Mouse (Mus musculus): ENCODE measurements around the gene P2rx1. TPM values are rescaled to one million over a fixed set of nuclear protein-coding genes. Genes with fewer than 3 reads are reported as not detected.
A peak's percentile ranks its signal among the peaks of the same experiment; 100 is the strongest.

The P2rx1 gene
- 1 to 10 TPM in 1 of 2 experiments, under 1 TPM in 1; 0.60 to 1.0 TPM for total RNA-seq (2021)
- long read RNA-seq, experiment 1, partial matches to known transcripts = 0 of 4 reads
- long read RNA-seq, experiment 1, other reads (novel, unspliced or antisense) = 1 of 4 reads
- long read RNA-seq, experiment 2 = 0 reads

DNA sequence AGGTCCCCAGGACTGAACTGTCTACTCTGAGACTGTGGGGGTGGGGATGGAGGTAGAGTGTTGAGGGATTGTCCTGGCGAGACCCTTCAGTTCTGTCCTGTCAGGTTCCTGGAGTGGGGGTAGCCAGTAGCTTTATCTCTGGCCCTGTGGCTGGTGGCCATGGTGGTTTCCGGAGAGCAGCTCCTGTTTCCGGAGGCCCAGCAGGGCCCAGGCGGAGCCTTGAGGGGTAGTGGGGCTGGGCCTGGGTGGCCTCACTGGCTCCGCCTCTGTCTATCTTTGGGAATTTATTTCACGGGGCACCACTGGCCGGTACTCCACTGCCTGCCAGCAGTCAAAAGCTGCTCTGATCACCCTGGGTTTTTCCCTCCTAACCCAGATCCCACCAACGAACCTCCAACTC, at the start of gene P2rx1:
TSS of gene P2rx1 (plus strand) at position 333 of the 400 bp plus-strand sequence.
- peak; percentile 19 to 42 for DNase-seq
- intact Hi-C loops (cut with DNase I) = no loop called here

DNA sequence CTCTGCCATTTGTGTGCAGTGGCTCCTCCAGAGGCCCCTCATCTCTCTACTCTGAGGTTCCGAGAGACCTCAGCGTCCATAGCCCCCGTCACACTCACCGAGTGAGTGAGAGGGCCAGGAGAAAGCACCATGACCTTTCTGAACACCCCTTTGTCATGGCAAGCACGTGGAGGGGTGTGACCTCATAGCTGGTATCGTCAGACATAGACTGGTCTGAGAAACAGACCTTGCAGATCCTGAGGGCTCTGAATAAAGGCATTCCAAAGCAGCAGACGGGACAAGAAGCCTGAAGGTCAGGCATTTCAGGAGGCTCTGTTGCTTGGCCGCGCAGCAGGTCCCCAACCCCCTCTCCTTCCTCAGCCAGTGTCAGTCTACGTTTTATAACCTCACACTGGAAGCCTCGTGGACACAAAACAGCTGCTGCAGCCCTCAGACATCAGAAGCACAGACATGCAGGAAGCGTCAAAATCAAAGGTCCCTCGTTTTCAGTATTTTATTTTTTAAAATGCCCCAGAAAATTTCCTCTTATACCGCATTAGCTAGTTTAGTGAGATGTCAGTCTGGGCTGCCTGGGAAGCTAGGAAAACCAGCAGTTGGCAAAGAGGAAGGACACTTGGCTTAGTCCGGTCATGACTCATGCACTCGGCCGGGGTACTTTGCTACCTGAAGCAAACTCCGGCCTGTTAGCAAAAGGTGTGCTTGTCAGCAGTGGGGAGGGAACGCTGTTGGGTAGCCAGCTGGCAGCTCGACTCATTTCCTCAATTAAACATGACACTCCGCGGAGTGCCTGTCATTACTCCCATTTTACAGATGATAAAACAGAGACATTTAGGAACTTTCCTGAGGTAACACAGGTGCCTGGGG, 47.5 kb upstream of the P2rx1 start:
- peak in 1 of 2 experiments; percentile 15 for DNase-seq
- intact Hi-C loops (cut with DNase I) = no loop called here

DNA sequence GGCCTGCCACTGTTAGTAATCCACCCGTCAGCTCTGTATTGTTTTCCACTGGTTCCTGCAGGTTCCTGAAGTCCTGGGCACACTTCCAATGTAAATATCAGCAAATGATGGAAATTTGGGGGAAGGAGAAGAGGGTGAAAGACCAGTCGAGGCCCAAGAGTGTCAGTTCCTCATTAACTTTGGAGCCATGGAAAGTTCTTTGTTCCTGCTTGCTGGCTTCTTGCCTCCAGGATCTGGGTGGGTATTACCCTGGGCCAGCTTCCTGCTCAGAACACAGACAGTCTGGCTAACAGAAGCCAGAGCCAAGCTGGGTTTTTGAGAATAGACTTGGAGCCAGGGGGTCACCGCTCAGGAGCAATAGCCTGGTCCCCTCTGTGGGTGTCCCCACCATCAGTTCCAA, 46.7 kb upstream of the P2rx1 start:
- intact Hi-C loops (cut with DNase I) = no loop called here
- DNase-seq = peak; percentile 45 to 55

DNA sequence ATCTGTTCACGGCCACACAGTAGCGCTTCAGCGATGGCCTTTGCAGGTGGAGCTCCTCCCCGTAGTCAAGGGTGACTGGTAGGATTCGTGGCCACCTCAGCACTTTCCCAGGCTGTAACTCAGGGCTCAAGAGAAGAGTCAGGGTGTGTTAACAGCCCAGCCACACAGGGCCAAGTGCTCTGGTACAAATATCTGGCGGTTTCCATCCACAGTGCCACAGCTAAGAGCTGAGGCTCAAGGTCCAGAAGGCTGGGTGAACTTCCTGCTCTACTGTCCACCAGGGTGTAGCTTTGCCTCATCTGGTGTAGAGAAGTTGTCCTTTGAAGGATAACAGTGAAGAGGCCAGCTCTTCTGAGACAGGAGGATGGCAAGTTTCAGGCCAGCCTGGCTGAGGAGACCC, 46.2 kb upstream of the P2rx1 start:
- no peak for DNase-seq
- intact Hi-C loops (cut with DNase I) = no loop called here

DNA sequence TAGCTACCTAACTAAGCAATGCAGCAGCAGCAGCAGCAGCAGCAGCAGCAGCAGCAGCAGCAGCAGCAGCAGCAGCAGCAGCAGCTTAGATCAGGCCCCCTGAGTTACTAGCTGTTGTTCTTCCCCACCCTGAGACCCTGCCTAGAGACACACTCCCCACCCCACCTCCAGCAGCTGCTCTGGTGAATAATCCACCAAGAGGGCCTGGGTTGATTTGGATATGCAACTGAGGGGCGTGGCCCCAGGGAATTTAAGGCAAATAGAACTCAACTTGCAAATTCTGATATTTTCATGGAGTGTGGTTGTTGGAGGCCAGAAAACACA, 45.8 kb upstream of the P2rx1 start:
- no peak for DNase-seq
- intact Hi-C loops (cut with DNase I) = no loop called here

DNA sequence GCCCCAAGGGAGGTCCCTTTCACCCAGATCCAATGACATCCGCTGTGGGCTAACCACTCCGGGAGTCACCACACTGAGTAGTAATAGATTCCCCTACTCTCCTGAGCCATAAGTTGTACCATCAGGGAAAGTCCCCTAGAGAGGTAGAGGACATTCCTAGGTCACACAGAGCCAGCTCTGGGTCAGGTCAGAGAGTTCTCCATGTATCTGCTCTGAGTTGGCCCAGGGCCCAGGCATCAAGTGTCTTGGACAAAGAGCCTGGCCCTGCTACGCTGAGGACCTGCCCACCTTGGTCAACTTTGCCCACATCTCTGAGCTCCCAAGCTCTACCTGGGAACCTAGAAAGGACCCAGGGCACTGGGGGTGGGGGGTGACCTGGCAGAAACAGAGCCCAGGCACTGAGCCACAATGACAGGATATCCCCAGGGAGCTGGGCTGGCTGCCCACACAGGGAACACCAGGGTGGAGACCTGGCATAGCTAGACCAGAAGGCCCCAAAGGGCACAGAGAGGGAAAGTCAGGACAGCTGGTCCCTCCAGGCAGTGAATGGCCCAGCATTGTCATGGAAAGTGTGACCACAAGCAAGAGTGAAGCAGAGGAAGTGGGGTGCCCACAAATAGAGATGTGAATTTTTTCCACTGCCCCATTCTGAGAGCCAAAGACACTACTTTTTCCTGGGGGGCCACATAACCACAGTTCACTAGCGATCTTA, 45.3 kb upstream of the P2rx1 start:
- intact Hi-C loops (cut with DNase I) = no loop called here
- DNase-seq = peak; percentile 69 to 77

DNA sequence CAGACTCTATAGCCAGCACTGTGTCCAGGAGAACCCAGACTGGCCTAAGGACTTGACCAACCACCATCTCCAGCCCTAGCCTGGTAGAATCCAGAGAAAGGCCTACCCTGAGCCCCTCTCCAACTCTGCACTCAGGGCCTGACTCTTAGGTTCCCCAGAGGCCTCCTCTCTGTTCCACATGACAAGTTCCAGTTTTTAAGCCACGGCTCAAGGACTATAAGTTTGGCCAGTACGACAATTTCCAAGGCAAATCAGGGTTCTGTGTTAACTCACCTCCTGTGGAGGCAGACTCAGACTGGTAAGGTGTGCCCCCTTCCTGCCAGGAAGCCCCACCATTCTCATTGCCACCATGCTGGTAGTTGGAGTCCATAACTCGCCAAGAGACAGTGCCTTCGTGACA, 44.7 kb upstream of the P2rx1 start:
- intact Hi-C loops (cut with DNase I) = no loop called here
- no peak for DNase-seq

DNA sequence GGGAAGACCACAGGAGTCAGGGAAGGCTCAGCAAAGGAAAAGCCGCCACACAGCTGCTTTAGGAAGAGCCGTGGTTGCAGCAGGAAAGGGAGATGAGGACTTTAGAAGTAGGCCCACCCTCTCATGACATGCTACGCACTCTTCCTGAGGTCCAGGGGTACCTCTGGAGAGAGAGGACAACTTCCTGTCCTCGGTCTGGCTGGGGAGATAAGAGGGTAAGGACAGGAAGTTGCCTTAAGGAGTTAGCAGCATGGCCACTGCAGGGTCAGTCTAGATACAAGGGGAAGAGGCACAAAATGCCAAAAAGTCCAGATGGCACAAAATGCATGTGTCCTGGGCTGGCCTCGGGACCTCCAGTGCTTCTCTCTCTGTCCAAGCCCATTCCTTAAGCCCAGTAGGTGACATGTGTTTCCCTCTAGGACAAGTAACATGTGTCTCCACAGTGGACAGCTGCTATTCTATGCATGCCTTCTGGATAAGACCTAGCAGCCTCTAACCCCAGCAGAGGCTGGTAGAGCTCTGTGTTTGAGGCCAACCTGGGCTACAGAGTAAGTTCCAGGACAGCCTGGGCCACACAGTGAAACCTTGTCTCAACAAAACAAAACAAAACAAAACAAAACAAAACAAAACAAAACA, 43.4 kb upstream of the P2rx1 start:
- DNase-seq = peak; percentile 12 to 37

DNA sequence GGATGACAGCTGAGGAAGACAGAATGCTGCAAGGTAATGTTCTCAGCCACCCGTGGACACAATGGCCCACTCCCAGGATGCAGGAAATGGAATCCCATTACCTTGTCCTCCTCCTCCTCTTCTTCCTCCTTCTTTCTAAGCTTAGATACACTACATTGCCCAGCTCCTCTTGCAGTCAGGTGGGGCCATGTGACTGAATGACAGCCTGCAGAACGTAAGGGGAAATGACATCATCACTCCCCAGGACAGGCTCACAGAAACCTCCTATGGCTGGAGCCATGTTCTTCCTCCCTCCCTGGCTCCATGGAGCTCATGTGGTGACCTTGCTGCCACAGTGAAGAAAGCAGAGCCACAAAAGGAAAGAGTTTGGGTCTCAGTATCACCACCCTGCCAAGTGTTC, 41.6 kb upstream of the P2rx1 start:
- intact Hi-C loops (cut with DNase I) = loop anchor here (5.0 kb wide), 1 partner anchor 35 kb away; no protein-coding TSS in a partner anchor
- no peak for DNase-seq

More for the DNA sequence above, 43.4 kb upstream of the P2rx1 start:
- intact Hi-C loops (cut with DNase I) = loop anchor here (5.0 kb wide), 1 partner anchor 37 kb away; no protein-coding TSS in a partner anchor

DNA sequence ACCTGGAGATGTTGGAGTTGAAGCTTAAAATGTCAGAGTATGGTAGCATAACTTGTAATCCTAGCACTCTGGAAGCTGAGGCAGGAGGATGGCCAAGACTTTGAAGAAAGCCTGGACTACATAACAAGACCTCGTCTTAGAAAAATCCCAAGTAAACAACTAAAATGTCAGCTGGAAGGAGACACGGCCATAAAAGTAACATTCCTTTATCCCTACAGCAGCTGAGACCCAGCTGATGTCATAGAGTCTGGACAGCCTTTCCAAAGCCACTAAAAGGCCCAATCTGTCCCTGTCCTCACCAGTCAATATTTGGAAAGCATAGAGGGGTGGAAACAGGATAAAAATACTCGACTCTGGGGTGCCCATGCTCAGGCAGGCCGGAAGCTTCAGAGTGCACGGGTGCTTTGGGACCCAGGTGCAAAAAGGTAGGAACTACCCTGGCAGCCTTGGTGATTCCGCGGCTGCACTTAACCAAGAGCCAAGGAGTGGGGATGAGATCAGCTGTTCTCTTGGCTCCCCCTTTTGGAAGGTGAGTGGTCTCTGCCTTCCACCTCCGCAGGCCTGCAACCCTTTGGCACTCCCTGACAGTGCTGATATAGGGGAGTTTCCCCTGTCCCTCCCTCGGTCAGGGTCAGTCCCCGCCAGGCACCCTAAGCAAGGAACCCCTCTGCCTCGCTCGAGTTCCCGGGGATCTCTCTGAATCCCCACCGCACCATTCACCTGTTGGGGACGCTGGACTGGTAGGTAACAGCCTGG, 38.8 kb upstream of the P2rx1 start:
- DNase-seq = no peak
- intact Hi-C loops (cut with DNase I) = loop anchor here (5.0 kb wide), 2 partner anchors 32 to 33 kb away; no protein-coding TSS in a partner anchor

DNA sequence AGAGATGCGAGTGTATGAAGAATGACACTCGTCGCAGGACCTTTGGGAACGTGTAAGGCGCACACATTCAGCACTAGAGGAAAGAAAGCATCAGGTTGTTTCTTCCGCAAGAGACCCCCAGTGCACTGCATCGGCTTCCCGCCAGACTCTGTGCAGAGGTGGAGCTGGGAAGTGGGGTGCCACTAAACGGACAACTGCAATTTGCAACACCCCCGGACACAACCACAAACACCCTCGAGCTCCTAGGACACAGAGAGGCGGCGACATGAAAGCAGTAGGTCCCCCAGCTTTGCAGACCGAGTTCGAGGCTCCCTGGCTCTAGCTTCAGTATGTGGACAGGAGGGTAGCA, 38.2 kb upstream of the P2rx1 start:
- no peak for DNase-seq
- intact Hi-C loops (cut with DNase I) = loop anchor here (5.0 kb wide), 1 partner anchor 33 kb away; no protein-coding TSS in a partner anchor

DNA sequence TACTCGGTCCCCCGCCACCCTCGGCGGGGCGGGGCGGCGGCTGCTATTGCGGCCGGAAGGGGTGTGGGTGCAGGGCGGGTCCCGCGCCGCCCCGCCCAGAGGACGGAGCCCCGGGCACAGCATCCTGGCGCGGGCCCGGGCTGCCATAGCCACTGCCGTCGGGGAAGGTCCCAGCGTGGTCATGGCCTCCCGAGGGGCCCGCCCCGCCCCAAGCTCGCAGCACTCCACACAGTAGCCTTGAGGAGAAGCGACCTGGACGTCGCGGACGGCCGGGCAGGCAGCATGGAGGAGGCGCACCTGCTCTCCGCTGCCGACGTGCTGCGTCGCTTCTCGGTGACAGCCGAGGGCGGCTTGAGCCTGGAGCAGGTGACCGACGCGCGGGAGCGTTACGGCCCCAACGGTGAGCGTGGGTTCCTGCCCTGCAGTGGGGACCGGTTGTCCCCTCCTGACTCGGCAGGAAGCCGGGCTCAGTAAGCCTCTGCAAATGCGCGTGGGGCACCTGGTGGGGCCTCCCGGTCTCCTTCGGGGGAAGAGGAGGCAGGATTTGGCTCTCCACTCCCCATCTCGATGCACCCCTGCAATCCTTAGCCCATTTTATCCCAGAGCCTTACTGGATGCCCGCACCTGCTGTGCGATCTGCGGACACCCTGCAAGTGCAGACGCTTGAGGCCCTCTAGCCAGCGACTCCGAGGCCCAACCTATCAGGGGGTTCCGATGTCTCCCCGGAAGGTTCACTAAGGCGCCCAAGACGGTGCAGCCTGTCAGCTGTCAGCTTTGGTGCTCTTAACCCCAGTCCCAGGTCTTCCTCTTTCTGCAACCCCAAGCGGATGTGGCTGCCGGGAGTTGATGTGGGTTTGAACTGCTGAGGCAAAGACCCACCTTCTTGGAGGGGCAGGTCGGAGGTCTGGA, 37.6 kb upstream of the P2rx1 start, which contains the start of gene Atp2a3:
TSS of gene Atp2a3 (plus strand) at position 98 of the 909 bp plus-strand sequence.
- peak; percentile 57 to 59 for DNase-seq
- intact Hi-C loops (cut with DNase I) = loop anchor here (5.0 kb wide), 1 partner anchor 34 kb away; no protein-coding TSS in a partner anchor

DNA sequence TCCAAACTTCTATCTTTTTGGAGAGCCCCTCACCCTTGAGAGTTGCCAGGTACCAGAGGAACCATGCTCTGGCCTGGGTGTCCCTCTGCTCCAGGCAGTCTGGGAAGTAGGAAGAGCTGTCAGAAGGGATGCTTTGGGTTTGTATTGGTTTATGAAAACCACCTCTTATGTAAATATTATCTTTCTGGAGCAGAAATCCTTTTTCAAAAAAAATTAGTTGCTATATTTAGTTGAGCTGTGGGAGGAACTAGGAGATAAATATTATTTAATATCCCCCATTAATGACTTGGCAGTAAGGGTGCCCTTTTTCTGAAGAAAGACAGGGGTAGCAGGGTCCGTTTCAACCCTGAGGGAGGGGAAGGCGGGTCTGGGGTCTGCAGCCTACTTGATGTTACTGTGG, 36.5 kb upstream of the P2rx1 start:
- intact Hi-C loops (cut with DNase I) = loop anchor here (5.0 kb wide), 1 partner anchor 35 kb away; no protein-coding TSS in a partner anchor
- DNase-seq = no peak

DNA sequence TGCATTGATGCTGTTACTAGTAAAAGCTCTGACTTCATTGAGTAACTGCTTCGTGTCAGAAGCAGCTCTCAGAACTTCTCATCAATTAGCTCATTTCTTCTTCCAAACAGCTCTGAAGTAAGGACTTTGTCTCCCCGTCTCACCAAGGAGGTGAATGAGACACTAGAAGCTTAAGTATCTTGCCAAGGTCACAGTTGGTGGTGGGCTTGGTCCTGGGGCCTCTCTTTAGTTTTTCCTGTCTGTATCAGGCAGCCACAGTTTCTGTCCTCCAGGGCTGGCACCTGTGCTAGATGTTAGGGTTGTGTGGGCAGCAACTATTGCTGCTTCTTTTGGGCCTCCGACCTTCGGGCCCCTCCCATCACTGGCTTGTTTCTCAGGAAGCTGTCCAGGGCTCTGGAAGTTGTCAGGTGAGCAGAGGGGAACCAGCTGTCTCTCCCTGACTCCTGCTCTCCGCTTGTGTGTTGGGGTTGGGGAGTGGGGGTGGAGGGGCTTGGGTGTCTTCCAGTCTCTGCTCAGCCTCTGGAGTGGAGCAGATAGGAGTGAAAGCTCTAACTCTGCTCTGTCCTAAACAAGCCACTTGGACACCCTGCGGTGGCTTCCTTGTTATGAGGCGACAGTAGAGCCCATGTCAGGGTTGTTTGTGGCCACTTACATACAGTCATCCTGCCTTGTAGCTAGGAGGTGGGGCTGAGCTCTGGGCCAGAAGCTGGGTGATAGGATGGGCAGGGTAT, 35.7 kb upstream of the P2rx1 start:
- peak in 1 of 2 experiments; percentile 26 for DNase-seq
- intact Hi-C loops (cut with DNase I) = loop anchor here (5.0 kb wide), 1 partner anchor 36 kb away; no protein-coding TSS in a partner anchor

DNA sequence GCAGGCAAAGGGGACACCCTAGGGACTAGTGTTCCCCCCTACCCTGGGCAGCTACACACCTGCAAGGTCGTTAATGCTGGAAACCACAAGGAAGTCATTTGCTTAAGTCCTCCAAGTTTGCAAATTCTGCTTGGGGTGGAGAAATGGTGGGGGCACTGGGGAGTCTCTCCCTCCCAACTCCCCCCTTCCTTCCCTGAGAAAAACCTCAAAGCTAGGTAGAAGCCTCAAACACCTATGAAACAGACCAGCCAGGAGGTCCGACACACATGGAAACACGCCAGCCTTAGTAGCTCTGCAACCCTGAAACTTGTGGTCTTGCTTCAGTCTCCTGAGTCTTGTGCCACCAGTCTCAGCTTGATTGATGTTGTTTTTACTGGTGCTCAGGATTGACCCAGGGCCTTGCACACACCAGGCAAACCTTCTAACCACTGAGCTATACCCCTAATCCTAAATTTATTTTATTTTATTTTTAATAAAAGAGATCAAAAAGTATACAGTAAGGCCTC, 35.1 kb upstream of the P2rx1 start:
- intact Hi-C loops (cut with DNase I) = loop anchor here (5.0 kb wide), 1 partner anchor 37 kb away; no protein-coding TSS in a partner anchor
- DNase-seq = no peak

DNA sequence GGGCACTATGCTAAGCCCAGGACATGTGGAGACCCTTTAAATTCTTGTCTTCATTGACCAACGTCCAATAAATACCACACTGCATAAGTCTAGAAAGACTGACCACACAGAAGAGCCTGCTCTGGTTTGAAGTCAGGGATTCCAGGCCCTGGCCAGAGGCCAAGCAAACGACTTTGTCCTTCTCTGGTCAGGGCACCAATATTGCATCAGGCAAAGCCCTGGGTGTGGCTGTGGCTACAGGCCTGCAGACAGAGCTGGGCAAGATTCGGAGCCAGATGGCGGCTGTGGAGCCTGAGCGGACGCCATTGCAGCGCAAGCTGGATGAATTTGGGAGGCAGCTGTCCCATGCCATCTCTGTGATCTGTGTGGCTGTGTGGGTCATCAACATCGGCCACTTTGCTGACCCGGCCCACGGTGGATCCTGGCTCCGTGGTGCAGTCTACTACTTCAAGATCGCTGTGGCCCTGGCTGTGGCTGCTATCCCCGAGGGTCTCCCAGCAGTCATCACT, 23.9 kb upstream of the P2rx1 start:
- no peak for DNase-seq
- intact Hi-C loops (cut with DNase I) = no loop called here

DNA sequence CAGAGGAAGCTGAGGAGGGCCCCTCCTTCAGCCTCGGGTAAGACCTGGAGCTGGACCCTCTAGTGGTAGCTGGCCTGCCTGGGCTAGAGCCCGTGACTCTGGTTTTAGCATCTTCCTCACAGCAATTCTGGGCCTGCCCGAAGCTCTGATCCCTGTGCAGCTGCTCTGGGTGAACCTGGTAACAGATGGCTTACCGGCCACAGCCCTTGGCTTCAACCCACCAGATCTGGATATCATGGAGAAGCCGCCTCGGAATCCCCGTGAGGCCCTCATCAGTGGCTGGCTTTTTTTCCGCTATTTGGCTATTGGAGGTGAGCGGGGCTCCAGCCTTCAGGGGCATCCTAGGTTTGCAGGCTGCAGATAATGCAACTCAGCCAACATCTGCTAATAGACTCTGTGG, 16.4 kb upstream of the P2rx1 start:
- intact Hi-C loops (cut with DNase I) = loop anchor here (5.0 kb wide), 1 partner anchor 55 kb away; no protein-coding TSS in a partner anchor
- no peak for DNase-seq

DNA sequence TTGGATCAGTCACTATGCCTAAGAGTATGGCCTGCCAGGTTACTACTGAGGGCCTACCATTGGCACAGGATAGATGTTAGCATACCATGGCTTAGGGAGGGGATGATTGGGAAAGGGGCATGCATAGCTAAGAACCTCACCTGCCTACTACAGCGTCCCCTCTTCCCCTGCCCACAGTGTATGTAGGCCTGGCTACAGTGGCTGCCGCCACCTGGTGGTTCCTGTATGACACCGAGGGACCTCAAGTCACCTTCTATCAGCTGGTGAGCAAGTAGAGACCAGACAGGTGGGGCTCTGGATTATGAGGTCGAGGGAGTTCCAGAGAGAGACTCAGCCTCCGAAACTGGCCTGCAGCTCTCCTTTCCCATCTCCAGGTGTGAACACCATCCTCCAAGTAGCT, 15.6 kb upstream of the P2rx1 start:
- intact Hi-C loops (cut with DNase I) = loop anchor here (5.0 kb wide), 1 partner anchor 56 kb away; no protein-coding TSS in a partner anchor

More for the DNA sequence above, 15.6 kb upstream of the P2rx1 start:
- DNase-seq = peak in 1 of 2 experiments; percentile 29
